ENCODE assay signal across 24 mouse cellular contexts in the genomic region with DNA sequence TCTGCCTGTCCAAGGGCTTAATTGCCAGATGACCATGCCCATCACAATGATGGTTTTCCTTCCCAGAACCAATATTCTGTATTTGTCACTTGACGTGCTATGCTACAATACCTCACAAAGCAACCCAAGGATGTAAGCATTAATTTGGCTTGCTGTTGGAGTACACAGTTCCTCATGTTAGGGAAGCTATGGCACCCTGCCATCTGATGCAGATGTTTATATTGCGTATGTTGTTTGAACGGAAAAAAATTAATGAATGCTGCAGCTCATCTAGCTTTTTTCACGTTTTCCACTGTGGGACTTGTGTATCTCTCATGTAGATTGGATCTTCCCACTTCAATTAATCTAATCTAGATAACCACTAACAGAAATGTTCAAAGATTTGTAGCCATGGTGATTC.
A peak's percentile ranks its signal among the peaks of the same experiment; 100 is the strongest.
DNase-seq lines count a peak whose midpoint lies in the region; ATAC-seq and TF ChIP-seq lines count a peak whose summit lies in the region.
"Had no signal": no experiment of that assay in that cellular context is flagged by ENCODE, and none has a peak within 500 bp of the region (broad histone marks: within the 10 kb centered on the region; RNA-seq: fewer than 3 reads in every experiment).

No protein-coding gene starts in this region.

- no peak for TF ChIP-seq POLR2A in limb, embryonic 14.5 days (IDR thresholded peaks at IDR 0.05; ENCODE audit: borderline replicate concordance, extremely low read depth, insufficient read depth, insufficient read length)

- H3K4me1 ChIP-seq in forebrain, embryonic 14.5 days (ENCODE audit: control insufficient read depth, insufficient read depth, low read length): no peaks in the 10 kb centered on the region
- no peaks in the 10 kb centered on the region for H3K4me1 ChIP-seq in forebrain, embryonic 12.5 days
- H3K4me1 ChIP-seq in limb, embryonic 14.5 days (ENCODE audit: control insufficient read depth, insufficient read depth, low read length): no peaks in the 10 kb centered on the region
- H3K4me1 ChIP-seq in limb, embryonic 10.5 days: no peaks in the 10 kb centered on the region
- no peaks in the 10 kb centered on the region for H3K4me1 ChIP-seq in midbrain, embryonic 14.5 days (ENCODE audit: control insufficient read depth, insufficient read depth, low read length)
- no peaks in the 10 kb centered on the region for H3K4me1 ChIP-seq in midbrain, embryonic 13.5 days (replicated peaks)
- H3K4me1 ChIP-seq: embryonic facial prominence, embryonic 10.5 days; embryonic facial prominence, embryonic 12.5 days; forebrain, embryonic 15.5 days had no signal

- no peak overlapping the region for H3K4me2 ChIP-seq in forebrain, embryonic 14.5 days (ENCODE audit: low read length)
- H3K4me2 ChIP-seq in forebrain, embryonic 12.5 days: no peak overlapping the region
- H3K4me2 ChIP-seq in limb, embryonic 14.5 days (replicated peaks; ENCODE audit: low read depth, low read length, severe bottlenecking): no peak overlapping the region
- H3K4me2 ChIP-seq in midbrain, embryonic 14.5 days (ENCODE audit: low read length): no peak overlapping the region
- no peak overlapping the region for H3K4me2 ChIP-seq in midbrain, embryonic 13.5 days (replicated peaks)
- H3K4me2 ChIP-seq: embryonic facial prominence, embryonic 12.5 days; forebrain, embryonic 15.5 days had no signal

- H3K4me3 ChIP-seq in forebrain, embryonic 14.5 days (ENCODE audit: low read depth, low read length): no peak overlapping the region
- no peak overlapping the region for H3K4me3 ChIP-seq in forebrain, embryonic 12.5 days (replicated peaks)
- no peak overlapping the region for H3K4me3 ChIP-seq in limb, embryonic 14.5 days (replicated peaks; ENCODE audit: low read length)
- no peak overlapping the region for H3K4me3 ChIP-seq in limb, embryonic 10.5 days
- no peak overlapping the region for H3K4me3 ChIP-seq in midbrain, embryonic 14.5 days (replicated peaks; ENCODE audit: low read depth, low read length)
- no peak overlapping the region for H3K4me3 ChIP-seq in midbrain, embryonic 13.5 days (replicated peaks)
- H3K4me3 ChIP-seq: embryonic facial prominence, embryonic 10.5 days; embryonic facial prominence, embryonic 12.5 days; forebrain, embryonic 15.5 days had no signal

- H3K36me3 ChIP-seq in forebrain, embryonic 14.5 days (ENCODE audit: control insufficient read depth, insufficient read depth, low read length): no peaks in the 10 kb centered on the region
- no peaks in the 10 kb centered on the region for H3K36me3 ChIP-seq in forebrain, embryonic 12.5 days (replicated peaks)
- no peaks in the 10 kb centered on the region for H3K36me3 ChIP-seq in limb, embryonic 14.5 days (ENCODE audit: control insufficient read depth, insufficient read depth, low read length)
- H3K36me3 ChIP-seq in limb, embryonic 10.5 days: no peaks in the 10 kb centered on the region
- H3K36me3 ChIP-seq in midbrain, embryonic 14.5 days (ENCODE audit: control insufficient read depth, insufficient read depth, low read length): no peaks in the 10 kb centered on the region
- H3K36me3 ChIP-seq in midbrain, embryonic 13.5 days: no peaks in the 10 kb centered on the region
- H3K36me3 ChIP-seq: embryonic facial prominence, embryonic 10.5 days; embryonic facial prominence, embryonic 12.5 days; forebrain, embryonic 15.5 days; G1E had no signal

- H3K9ac ChIP-seq in forebrain, embryonic 14.5 days (ENCODE audit: low read length): no peak overlapping the region
- no peak overlapping the region for H3K9ac ChIP-seq in forebrain, embryonic 12.5 days
- H3K9ac ChIP-seq in limb, embryonic 14.5 days (ENCODE audit: low read depth, low read length, severe bottlenecking): no peak overlapping the region
- no peak overlapping the region for H3K9ac ChIP-seq in midbrain, embryonic 14.5 days (replicated peaks; ENCODE audit: low read length)
- no peak overlapping the region for H3K9ac ChIP-seq in midbrain, embryonic 13.5 days (replicated peaks)
- H3K9ac ChIP-seq: embryonic facial prominence, embryonic 12.5 days; forebrain, embryonic 15.5 days; forebrain, postnatal 0 days had no signal

- H3K27ac ChIP-seq in forebrain, embryonic 14.5 days (ENCODE audit: low read depth, low read length): no peak overlapping the region
- H3K27ac ChIP-seq in forebrain, embryonic 12.5 days: no peak overlapping the region
- H3K27ac ChIP-seq in limb, embryonic 14.5 days (replicated peaks; ENCODE audit: low read depth, low read length): no peak overlapping the region
- H3K27ac ChIP-seq in limb, embryonic 10.5 days: no peak overlapping the region
- no peak overlapping the region for H3K27ac ChIP-seq in midbrain, embryonic 14.5 days (replicated peaks; ENCODE audit: low read depth, low read length)
- H3K27ac ChIP-seq in midbrain, embryonic 13.5 days: no peak overlapping the region
- H3K27ac ChIP-seq: embryonic facial prominence, embryonic 10.5 days; embryonic facial prominence, embryonic 12.5 days; forebrain, embryonic 15.5 days had no signal

- 65% methylated on average over 4 of the region's 4 CpGs for WGBS in forebrain, embryonic 14.5 days
- WGBS in forebrain, embryonic 12.5 days: 82% methylated on average over 4 of the region's 4 CpGs
- WGBS in limb, embryonic 14.5 days: 71% methylated on average over 4 of the region's 4 CpGs
- 92% methylated on average over 4 of the region's 4 CpGs for WGBS in limb, embryonic 10.5 days
- 62% methylated on average over 4 of the region's 4 CpGs for whole genome bisulfite sequencing in midbrain, embryonic 14.5 days
- 63% methylated on average over 4 of the region's 4 CpGs for WGBS in midbrain, embryonic 13.5 days

- H3K27me3 ChIP-seq in forebrain, embryonic 14.5 days (replicated peaks; ENCODE audit: control insufficient read depth, insufficient read depth, low read length): no peaks in the 10 kb centered on the region
- H3K27me3 ChIP-seq in forebrain, embryonic 12.5 days: no peaks in the 10 kb centered on the region
- no peaks in the 10 kb centered on the region for H3K27me3 ChIP-seq in limb, embryonic 14.5 days (ENCODE audit: control insufficient read depth, insufficient read depth, low read length)
- no peaks in the 10 kb centered on the region for H3K27me3 ChIP-seq in limb, embryonic 10.5 days (ENCODE audit: low read depth, poor library complexity, severe bottlenecking)
- no peaks in the 10 kb centered on the region for H3K27me3 ChIP-seq in midbrain, embryonic 14.5 days (ENCODE audit: control insufficient read depth, insufficient read depth, low read length)
- no peaks in the 10 kb centered on the region for H3K27me3 ChIP-seq in midbrain, embryonic 13.5 days
- H3K27me3 ChIP-seq: CH12.LX; embryonic facial prominence, embryonic 12.5 days; forebrain, embryonic 15.5 days had no signal

- DNase-seq in forebrain, embryonic 14.5 days (ENCODE audit: low spot score): peak; percentile 16
- DNase-seq in limb, embryonic 14.5 days (ENCODE audit: low spot score): peak; percentile 2
- DNase-seq in limb, embryonic 10.5 days (ENCODE audit: low spot score): no peak
- peak; percentile 8 for DNase-seq in midbrain, embryonic 14.5 days
- DNase-seq: adrenal gland, adult 8-10 months; adrenal gland, postnatal 14 days; adrenal gland, postnatal 36 days; B cell, adult 2 months; cerebellum, adult 11-12 months; cerebellum, adult 2 months; cerebellum, adult 9-10 months; cerebellum, postnatal 10 days; cerebellum, postnatal 25 days; forebrain, postnatal 0 days had no signal

- no peaks in the 10 kb centered on the region for H3K9me3 ChIP-seq in forebrain, embryonic 14.5 days (replicated peaks; ENCODE audit: control insufficient read depth, low read length)
- no peaks in the 10 kb centered on the region for H3K9me3 ChIP-seq in forebrain, embryonic 12.5 days
- no peaks in the 10 kb centered on the region for H3K9me3 ChIP-seq in limb, embryonic 14.5 days (ENCODE audit: control insufficient read depth, low read length)
- no peaks in the 10 kb centered on the region for H3K9me3 ChIP-seq in limb, embryonic 10.5 days (replicated peaks)
- H3K9me3 ChIP-seq in midbrain, embryonic 14.5 days (ENCODE audit: control insufficient read depth, low read length): no peaks in the 10 kb centered on the region
- H3K9me3 ChIP-seq in midbrain, embryonic 13.5 days: no peaks in the 10 kb centered on the region
- H3K9me3 ChIP-seq: embryonic facial prominence, embryonic 10.5 days; embryonic facial prominence, embryonic 12.5 days; forebrain, embryonic 15.5 days; G1E had no signal

- no peak for ATAC-seq in forebrain, embryonic 14.5 days
- ATAC-seq in forebrain, embryonic 12.5 days (ENCODE audit: low FRiP score): no peak
- no peak for ATAC-seq in limb, embryonic 14.5 days (ENCODE audit: low FRiP score, low read depth)
- ATAC-seq in midbrain, embryonic 14.5 days (ENCODE audit: low FRiP score, low TSS enrichment): no peak
- no peak for ATAC-seq in midbrain, embryonic 13.5 days
- ATAC-seq: activated CD4-positive, CD25-positive, alpha-beta regulatory T cell, adult 4 months; CD4-positive, CD25-positive, alpha-beta regulatory T cell, adult 4 months; forebrain, embryonic 15.5 days; forebrain, postnatal 0 days; Patski had no signal
